8 mouse cellular contexts compared by ENCODE assay signal in the genomic region with DNA sequence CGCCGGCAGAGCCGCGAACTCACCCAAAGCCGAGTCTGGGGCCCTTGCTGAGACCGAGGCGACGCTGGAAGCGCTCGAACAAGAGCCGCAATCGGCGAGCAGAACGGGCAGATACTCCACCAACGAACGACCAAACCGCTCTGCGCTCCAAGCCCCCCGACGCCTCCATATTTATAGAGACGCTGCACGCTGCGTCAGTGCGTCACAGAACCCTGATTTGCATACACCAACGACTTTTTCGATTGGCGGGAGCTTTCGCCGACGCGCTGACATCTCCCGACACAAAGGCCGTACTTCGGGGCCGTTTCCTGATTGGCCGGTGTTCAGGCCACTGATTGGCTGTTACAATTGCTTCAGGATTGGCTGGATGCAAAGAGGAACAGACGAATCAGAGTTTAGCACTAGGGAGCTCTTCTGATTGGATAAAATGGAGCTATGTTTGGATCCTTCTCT. TPM values are rescaled to one million over a fixed set of nuclear protein-coding genes. Genes with fewer than 3 reads are reported as not detected.
DNase-seq lines count a peak whose midpoint lies in the region; ATAC-seq and TF ChIP-seq lines count a peak whose summit lies in the region.

No protein-coding gene starts in this region.

- H3K4me3 ChIP-seq in ES-E14 (ENCODE audit: insufficient read depth in 1 of 2, low read depth in 1 of 2, low read length in 2 of 2, poor library complexity in 1 of 2, severe bottlenecking in 1 of 2) = peak overlapping the region; percentile 76 to 90
- peak overlapping the region; percentile 98 for H3K4me3 ChIP-seq in forebrain, embryonic 14.5 days (ENCODE audit: low read depth, low read length)
- peak overlapping the region; percentile 80 for H3K4me3 ChIP-seq in lung, adult 2 months (replicated peaks; ENCODE audit: extremely low read depth, low read depth, low read length)

- WGBS in forebrain, embryonic 14.5 days = 0% methylated on average over 37 of the region's 37 CpGs
- under 1% methylated on average over 37 of the region's 37 CpGs for WGBS in lung, adult 2 months

- peaks cover 8% of the 10 kb centered on the region for H3K36me3 ChIP-seq in ES-E14 (ENCODE audit: control insufficient read depth, insufficient read depth, low read length, poor library complexity, severe bottlenecking)
- H3K36me3 ChIP-seq in forebrain, embryonic 14.5 days (ENCODE audit: control insufficient read depth, insufficient read depth, low read length) = peaks cover 24% of the 10 kb centered on the region; the same call in 1 of the 2 replicates

- ATAC-seq in forebrain, embryonic 14.5 days = peak; percentile 97
- peak; percentile 88 for ATAC-seq in neutrophil, adult 5-6 weeks (ENCODE audit: extremely low read depth, insufficient number of reproducible peaks, low FRiP score, poor library complexity, severe bottlenecking)

- no peaks in the 10 kb centered on the region for H3K27me3 ChIP-seq in forebrain, embryonic 14.5 days (replicated peaks; ENCODE audit: control insufficient read depth, insufficient read depth, low read length)

- no peaks in the 10 kb centered on the region for H3K9me3 ChIP-seq in ES-E14 (ENCODE audit: control insufficient read depth, insufficient read depth, low read depth, low read length)
- no peaks in the 10 kb centered on the region for H3K9me3 ChIP-seq in forebrain, embryonic 14.5 days (replicated peaks; ENCODE audit: control insufficient read depth, low read length)

- H3K4me2 ChIP-seq in forebrain, embryonic 14.5 days (ENCODE audit: low read length) = peak overlapping the region; percentile 50; the same call in 1 of the 2 replicates

- DNase-seq in ES-E14 (ENCODE audit: low read depth, low spot score) = peak; percentile 98
- peak; percentile 96 for DNase-seq in cerebellum, adult 11 months
- peak; percentile 100 for DNase-seq in forebrain, embryonic 14.5 days (ENCODE audit: low spot score)
- peak; percentile 92 to 95 for DNase-seq in heart, postnatal 14 days
- DNase-seq in layer of hippocampus, adult 11-12 months (ENCODE audit: low spot score) = peak; percentile 98
- DNase-seq in lung, adult 2 months = peak; percentile 95
- DNase-seq in thymus, adult 18-20 months = peak; percentile 94 to 98

- TF ChIP-seq POLR2A in lung, adult 2 months (IDR thresholded peaks at IDR 0.05; ENCODE audit: borderline replicate concordance, extremely low read depth, low read depth, low read length) = peak; percentile 100

- peak overlapping the region; percentile 94 for H3K9ac ChIP-seq in ES-E14 (ENCODE audit: insufficient read depth, low read depth, low read length, poor library complexity, severe bottlenecking)
- H3K9ac ChIP-seq in forebrain, embryonic 14.5 days (ENCODE audit: low read length) = peak overlapping the region; percentile 100

- TF ChIP-seq CTCF in lung, adult 2 months (IDR thresholded peaks at IDR 0.05; ENCODE audit: insufficient read depth, low read length) = no peak

- intact Hi-C loops in heart, postnatal 14 days (cut with DNase I) = no loop called here

- peaks cover 0 to 4% of the 10 kb centered on the region in 2 experiments; a peak in 1 of 4 replicates for H3K4me1 ChIP-seq in ES-E14 (ENCODE audit: control insufficient read depth in 2 of 2, insufficient read depth in 2 of 2, low read length in 2 of 2, poor library complexity in 1 of 2)
- H3K4me1 ChIP-seq in forebrain, embryonic 14.5 days (ENCODE audit: control insufficient read depth, insufficient read depth, low read length) = peaks cover 7% of the 10 kb centered on the region; the same call in 1 of the 2 replicates
- H3K4me1 ChIP-seq in lung, adult 2 months (ENCODE audit: control insufficient read depth, insufficient read depth, low read length) = no peaks in the 10 kb centered on the region

- peak overlapping the region; percentile 94 for H3K27ac ChIP-seq in ES-E14 (ENCODE audit: insufficient read depth, low read depth, low read length, poor library complexity, severe bottlenecking)
- peak overlapping the region; percentile 99 for H3K27ac ChIP-seq in forebrain, embryonic 14.5 days (ENCODE audit: low read depth, low read length)

- in situ Hi-C loops in ES-E14 (cut with MboI; ENCODE audit: low sequenced_read_pairs in 2 of 2, unreplicated experiment in 2 of 2) = no loop called here

TF ChIP-seq in ES-E14, 5 proteins besides CTCF, POLR2A, EP300 and RAD21:
- TF ChIP-seq CHD2 (IDR thresholded peaks at IDR 0.05; ENCODE audit: low read depth, low read length) = peak; percentile 94
- TF ChIP-seq MAFK (IDR thresholded peaks at IDR 0.05; ENCODE audit: insufficient read depth, low read depth, low read length) = no peak
- TF ChIP-seq HCFC1 (IDR thresholded peaks at IDR 0.05; ENCODE audit: borderline replicate concordance, insufficient read depth, low read length) = peak; percentile 77; the same call in 1 of the 2 replicates
TF ChIP-seq in ES-E14: peak in this region for 2.

RNA-seq across cellular contexts. Expression of gene H3f3b, which starts 3.4 kb away (rescaled TPM):
- 504 and 729 TPM in 2 replicates for total RNA-seq in ES-E14 (2012; rRNA removed)
- 2,620 and 3,081 TPM in 2 replicates for polyA plus RNA-seq in forebrain, embryonic 14.5 days (2014; fragmentation: Nextera tagmentation; extraction: Ambion mirVana)
- total RNA-seq in heart, postnatal 14 days (2021) = 100 to 1,000 TPM; 184 to 193 TPM
- polyA plus RNA-seq in lung, adult 2 months (2012; rRNA removed) = 223 and 243 TPM in 2 replicates
- 1,276 and 1,299 TPM in 2 replicates for total RNA-seq in neutrophil, adult 5-6 weeks (2017)

RNA-seq across cellular contexts. Expression of gene Unk, which starts 5.7 kb away (rescaled TPM):
- 32.5 and 39.6 TPM in 2 replicates for total RNA-seq in ES-E14 (2012; rRNA removed)
- polyA plus RNA-seq in forebrain, embryonic 14.5 days (2014; fragmentation: Nextera tagmentation; extraction: Ambion mirVana) = 23.4 and 24.9 TPM in 2 replicates
- 10 to 100 TPM; 12.2 to 12.9 TPM for total RNA-seq in heart, postnatal 14 days (2021)
- polyA plus RNA-seq in lung, adult 2 months (2012; rRNA removed) = 48.6 and 54.0 TPM in 2 replicates
- total RNA-seq in neutrophil, adult 5-6 weeks (2017) = 22.5 and 24.2 TPM in 2 replicates

RNA-seq across cellular contexts. Expression of gene Galk1, which starts 11.9 kb away (rescaled TPM):
- total RNA-seq in ES-E14 (2012; rRNA removed) = 144 and 195 TPM in 2 replicates
- 53.9 and 59.5 TPM in 2 replicates for polyA plus RNA-seq in forebrain, embryonic 14.5 days (2014; fragmentation: Nextera tagmentation; extraction: Ambion mirVana)
- total RNA-seq in heart, postnatal 14 days (2021) = 10 to 100 TPM; 18.6 to 19.3 TPM
- polyA plus RNA-seq in lung, adult 2 months (2012; rRNA removed) = 49.5 and 57.1 TPM in 2 replicates
- total RNA-seq in neutrophil, adult 5-6 weeks (2017) = 3.6 and 7.9 TPM in 2 replicates

RNA-seq across cellular contexts. Expression of gene Itgb4, which starts 49.9 kb away (rescaled TPM):
- total RNA-seq in ES-E14 (2012; rRNA removed) = 9.6 and 26.3 TPM in 2 replicates
- 0.48 and 0.62 TPM in 2 replicates for polyA plus RNA-seq in forebrain, embryonic 14.5 days (2014; fragmentation: Nextera tagmentation; extraction: Ambion mirVana)
- 1 to 10 TPM; 4.3 to 4.5 TPM for total RNA-seq in heart, postnatal 14 days (2021)
- polyA plus RNA-seq in lung, adult 2 months (2012; rRNA removed) = 11.0 and 14.7 TPM in 2 replicates
- 0.23 and 0.25 TPM in 2 replicates for total RNA-seq in neutrophil, adult 5-6 weeks (2017)

RNA-seq across cellular contexts. Expression of gene Unc13d, which starts 53.4 kb away (rescaled TPM):
- 13.3 and 14.2 TPM in 2 replicates for total RNA-seq in ES-E14 (2012; rRNA removed)
- 0.19 and 0.62 TPM in 2 replicates for polyA plus RNA-seq in forebrain, embryonic 14.5 days (2014; fragmentation: Nextera tagmentation; extraction: Ambion mirVana)
- 1 to 10 TPM in 1 of 2 experiments, under 1 TPM in 1; 0.81 to 1.7 TPM for total RNA-seq in heart, postnatal 14 days (2021)
- polyA plus RNA-seq in lung, adult 2 months (2012; rRNA removed) = 51.6 and 56.4 TPM in 2 replicates
- total RNA-seq in neutrophil, adult 5-6 weeks (2017) = 47.0 and 49.2 TPM in 2 replicates

Comparison
In these comparisons a context has a peak if more than half of its experiments do, and no peak if none do; other contexts are left out.
1. Peak in every context shown above with its lines: DNase-seq, ATAC-seq, H3K4me3 ChIP-seq and H3K27ac ChIP-seq.